Mouse (Mus musculus) heart, embryonic 11.5 days (tissue): Measurements from ENCODE around the gene Nav1. TPM values are rescaled to one million over a fixed set of nuclear protein-coding genes. Genes with fewer than 3 reads are reported as not detected.
A peak's percentile ranks its signal among the peaks of the same experiment; 100 is the strongest.

Source experiments
- ATAC-seq: fragments of 200-750 bp; cut with Nextera tagmentation; replicated peaks from 2 replicates; pipeline ENCODE4 v1.8.0; 2017; ENCODE audit warnings: moderate library complexity; ENCODE audit not compliant: insufficient number of reproducible peaks, low FRiP score, low TSS enrichment
- H3K27ac ChIP-seq: fragments of 300-500 bp; sonication (generic); 2 replicates; pipeline ENCODE4 v1.5.1; 2014; ENCODE audit warnings: mild to moderate bottlenecking, low read depth, low read length
- H3K27me3 ChIP-seq: fragments of 300-500 bp; sonication (generic); 2 replicates; pipeline ENCODE4 v1.6.1; 2014; ENCODE audit warnings: mild to moderate bottlenecking, low read length, mixed read lengths; ENCODE audit not compliant: control insufficient read depth, insufficient read depth
- H3K36me3 ChIP-seq: fragments of 300-500 bp; sonication (generic); 2 replicates; pipeline ENCODE4 v1.6.1; 2014; ENCODE audit warnings: mild to moderate bottlenecking, low read length, moderate library complexity, mixed read lengths; ENCODE audit not compliant: control insufficient read depth, insufficient read depth
- H3K4me1 ChIP-seq: fragments of 300-500 bp; sonication (generic); 2 replicates; pipeline ENCODE4 v1.6.1; 2014; ENCODE audit warnings: low read length; ENCODE audit not compliant: control insufficient read depth, insufficient read depth
- H3K4me2 ChIP-seq: fragments of 300-500 bp; sonication (generic); 2 replicates; pipeline ENCODE4 v1.6.1; 2014; ENCODE audit warnings: mild to moderate bottlenecking, moderate library complexity
- H3K4me3 ChIP-seq: fragments of 300-500 bp; sonication (generic); 2 replicates; pipeline ENCODE4 v1.5.1; 2014; ENCODE audit warnings: low read depth, low read length
- H3K9ac ChIP-seq: fragments of 300-500 bp; sonication (generic); 2 replicates; pipeline ENCODE4 v1.6.1; 2014; ENCODE audit warnings: mild to moderate bottlenecking, low read depth, low read length, moderate library complexity
- H3K9me3 ChIP-seq: fragments of 300-500 bp; sonication (generic); replicated peaks from 2 replicates; pipeline ENCODE4 v1.6.1; 2016; ENCODE audit warnings: low read length; ENCODE audit not compliant: control insufficient read depth
- WGBS: fragments of 180-500 bp; shearing (Covaris S2); extraction: QIAGEN DNeasy Blood & Tissue Kit; methylation state at CpG from one replicate; pipeline ENCODE4 v1.1.7; 2014; ENCODE audit not compliant: insufficient replicate concordance; 5-methylcytosine and 5-hydroxymethylcytosine counted together
- polyA plus RNA-seq: library from polyadenylated mRNA; unstranded; fragments of >200 nt; fragmentation: Nextera tagmentation; extraction: Ambion mirVana; gene quantifications from 2 replicates; pipeline ENCODE4 v1.2.1, GENCODE M21; 2014

Gene Nav1
- polyA plus RNA-seq, 1 experiment from 2014 or later: 25.2 TPM

DNA sequence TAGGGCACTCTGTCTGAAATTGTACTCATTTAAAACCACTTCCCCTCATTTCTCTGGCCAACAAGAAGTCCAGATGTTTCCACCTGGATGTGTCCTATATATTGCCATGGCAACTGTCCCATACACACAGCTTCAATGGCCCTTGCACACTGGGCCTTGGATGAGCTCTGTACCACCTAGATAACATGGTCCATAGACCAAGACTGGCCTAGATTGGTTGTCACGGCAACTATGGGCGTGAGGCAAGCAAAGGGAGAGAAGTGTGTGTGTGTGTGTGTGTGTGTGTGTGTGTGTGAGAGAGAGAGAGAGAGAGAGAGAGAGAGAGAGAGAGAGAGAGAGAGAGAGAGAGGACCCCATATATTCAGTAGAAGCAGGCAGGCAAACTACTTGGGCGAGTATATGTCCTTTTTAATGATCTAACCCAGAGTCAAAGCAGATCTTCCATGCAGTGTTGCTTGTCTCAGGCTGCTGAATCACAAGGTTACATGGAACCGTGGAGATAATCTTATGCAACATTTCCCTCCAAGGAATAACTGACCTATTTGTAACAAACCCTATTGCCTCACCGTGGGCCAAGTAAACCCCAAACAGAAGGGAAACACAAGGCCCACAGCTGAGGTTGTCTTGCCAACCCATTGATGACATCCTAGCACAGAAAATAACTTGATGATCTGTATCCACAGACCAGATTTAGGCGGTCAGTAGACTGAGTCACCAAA is 13.4 kb downstream of the Nav1 start:
- ATAC-seq: no peak
- no peaks in the 10 kb centered on the region for H3K27me3 ChIP-seq
- no peak overlapping the region for H3K27ac ChIP-seq
- no peak overlapping the region for H3K9ac ChIP-seq
- WGBS: 82% methylated on average over 6 of the region's 6 CpGs
- no peak overlapping the region for H3K4me2 ChIP-seq
- 0 out of 2 replicates have a peak, but pooled peaks cover 3% of the 10 kb centered on the region for H3K36me3 ChIP-seq
- H3K4me1 ChIP-seq: peaks cover 4% of the 10 kb centered on the region
- no peaks in the 10 kb centered on the region for H3K9me3 ChIP-seq
- H3K4me3 ChIP-seq: no peak overlapping the region

DNA sequence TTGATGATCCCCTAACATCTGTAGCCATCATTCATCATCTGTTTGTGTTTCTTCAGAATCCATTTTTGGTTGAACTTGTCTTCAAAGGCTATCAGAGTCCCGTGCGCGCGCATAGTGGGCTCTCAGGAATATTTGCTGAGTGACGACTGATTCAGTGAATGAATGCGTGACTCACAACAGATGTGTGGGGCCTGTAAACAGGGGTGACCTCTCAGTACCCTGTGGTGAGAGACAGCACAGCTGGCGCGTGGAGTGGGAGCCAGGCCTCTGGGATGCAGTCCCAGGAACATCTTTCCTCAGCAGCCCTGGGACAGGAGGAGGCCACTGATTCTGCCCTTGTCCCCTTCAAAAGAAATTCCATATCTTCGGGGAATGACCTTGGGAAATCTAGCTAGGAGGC is 16.3 kb downstream of the Nav1 start:
- Histone ChIP-seq H3K9me3 (no peaks in the 10 kb centered on the region), H3K4me3 (no peak overlapping the region), H3K27ac (no peak overlapping the region), H3K9ac (no peak overlapping the region), H3K4me1 (peaks cover 17% of the 10 kb centered on the region), H3K4me2 (no peak overlapping the region), H3K36me3 (0 out of 2 replicates have a peak, but pooled peaks cover 3% of the 10 kb centered on the region), H3K27me3 (no peaks in the 10 kb centered on the region)
- 68% methylated on average over 9 of the region's 9 CpGs for WGBS
- no peak for ATAC-seq

DNA sequence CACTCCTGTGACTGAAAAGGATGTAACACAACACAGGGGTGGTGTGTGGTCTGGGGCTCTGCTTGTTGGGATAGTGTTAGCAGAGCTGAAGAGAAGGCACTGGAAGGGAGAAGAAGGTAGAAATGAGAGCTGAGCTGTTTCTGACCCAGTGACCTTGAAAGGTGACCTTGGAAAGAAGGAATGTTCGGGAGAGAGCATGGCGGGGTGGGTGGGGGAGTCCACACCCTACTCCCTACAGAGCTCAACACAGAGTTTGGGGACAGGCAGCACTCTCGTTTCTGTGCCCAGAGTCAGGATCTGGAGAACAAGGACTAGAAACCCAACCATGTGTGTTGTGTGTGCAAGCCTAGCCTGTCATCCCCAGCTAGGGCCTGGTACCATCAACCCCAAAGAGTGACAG is 18.1 kb downstream of the Nav1 start:
- Histone ChIP-seq H3K27ac (no peak overlapping the region), H3K36me3 (no peaks in the 10 kb centered on the region), H3K27me3 (no peaks in the 10 kb centered on the region), H3K4me3 (no peak overlapping the region), H3K4me2 (no peak overlapping the region), H3K9me3 (no peaks in the 10 kb centered on the region), H3K9ac (no peak overlapping the region), H3K4me1 (peaks cover 31% of the 10 kb centered on the region)
- 46% methylated on average over 3 of the region's 3 CpGs for WGBS
- no peak for ATAC-seq

DNA sequence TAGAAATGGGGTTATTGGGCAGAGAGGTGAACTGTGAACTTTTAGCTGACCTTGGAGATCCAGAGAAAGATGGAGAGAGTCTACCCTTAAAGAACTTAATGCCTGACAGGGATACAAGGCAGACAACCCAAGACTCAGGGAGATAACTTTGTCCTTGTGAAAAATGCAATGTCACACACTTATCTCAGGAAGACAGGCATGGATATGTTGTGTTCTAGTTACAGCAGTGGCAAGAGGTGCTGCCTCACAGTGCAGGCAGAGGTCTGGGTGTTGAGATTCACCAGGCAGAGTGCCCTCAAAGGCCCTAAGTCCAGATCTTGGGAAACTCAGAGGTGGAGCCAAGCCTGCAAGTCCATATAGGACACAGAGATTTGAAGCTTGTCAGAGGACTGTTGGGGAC is 20.2 kb downstream of the Nav1 start:
- no peak overlapping the region for H3K4me3 ChIP-seq
- no peak for ATAC-seq
- H3K4me2 ChIP-seq: no peak overlapping the region
- H3K4me1 ChIP-seq: peaks cover 48% of the 10 kb centered on the region
- peak overlapping the region; percentile 63 for H3K27ac ChIP-seq
- H3K9ac ChIP-seq: no peak overlapping the region
- no peaks in the 10 kb centered on the region for H3K9me3 ChIP-seq
- H3K36me3 ChIP-seq: no peaks in the 10 kb centered on the region
- H3K27me3 ChIP-seq: no peaks in the 10 kb centered on the region

DNA sequence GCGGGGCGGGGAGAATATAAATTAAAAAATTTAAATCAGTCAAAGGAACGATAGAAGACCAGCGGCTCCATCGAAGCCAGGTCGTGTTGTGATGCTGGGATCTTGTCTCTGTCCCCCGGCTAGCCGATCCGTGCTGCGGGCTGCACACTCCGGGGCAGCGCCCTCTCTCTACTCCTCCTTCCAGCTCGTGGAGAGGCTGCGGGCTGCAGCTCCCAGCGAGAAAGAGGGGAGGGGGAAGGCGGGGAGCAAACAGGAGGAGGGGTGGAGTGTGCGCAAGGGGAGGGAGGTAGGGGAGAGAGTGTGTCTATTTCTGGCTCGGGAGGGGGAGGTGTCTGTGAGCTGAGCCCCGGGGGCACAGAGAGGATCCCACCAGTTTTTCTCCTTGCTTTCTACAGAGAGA is 21.5 kb downstream of the Nav1 start:
- H3K9me3 ChIP-seq: no peaks in the 10 kb centered on the region
- peaks cover 55% of the 10 kb centered on the region for H3K4me1 ChIP-seq
- H3K4me3 ChIP-seq: peak overlapping the region; percentile 61
- H3K4me2 ChIP-seq: peak overlapping the region; percentile 94
- WGBS: 2% methylated on average over 19 of the region's 19 CpGs
- peak overlapping the region; percentile 83 for H3K27ac ChIP-seq
- H3K9ac ChIP-seq: peak overlapping the region; percentile 73; the same call in 1 of the 2 replicates
- H3K36me3 ChIP-seq: no peaks in the 10 kb centered on the region
- peak; percentile 65 for ATAC-seq
- no peaks in the 10 kb centered on the region for H3K27me3 ChIP-seq

DNA sequence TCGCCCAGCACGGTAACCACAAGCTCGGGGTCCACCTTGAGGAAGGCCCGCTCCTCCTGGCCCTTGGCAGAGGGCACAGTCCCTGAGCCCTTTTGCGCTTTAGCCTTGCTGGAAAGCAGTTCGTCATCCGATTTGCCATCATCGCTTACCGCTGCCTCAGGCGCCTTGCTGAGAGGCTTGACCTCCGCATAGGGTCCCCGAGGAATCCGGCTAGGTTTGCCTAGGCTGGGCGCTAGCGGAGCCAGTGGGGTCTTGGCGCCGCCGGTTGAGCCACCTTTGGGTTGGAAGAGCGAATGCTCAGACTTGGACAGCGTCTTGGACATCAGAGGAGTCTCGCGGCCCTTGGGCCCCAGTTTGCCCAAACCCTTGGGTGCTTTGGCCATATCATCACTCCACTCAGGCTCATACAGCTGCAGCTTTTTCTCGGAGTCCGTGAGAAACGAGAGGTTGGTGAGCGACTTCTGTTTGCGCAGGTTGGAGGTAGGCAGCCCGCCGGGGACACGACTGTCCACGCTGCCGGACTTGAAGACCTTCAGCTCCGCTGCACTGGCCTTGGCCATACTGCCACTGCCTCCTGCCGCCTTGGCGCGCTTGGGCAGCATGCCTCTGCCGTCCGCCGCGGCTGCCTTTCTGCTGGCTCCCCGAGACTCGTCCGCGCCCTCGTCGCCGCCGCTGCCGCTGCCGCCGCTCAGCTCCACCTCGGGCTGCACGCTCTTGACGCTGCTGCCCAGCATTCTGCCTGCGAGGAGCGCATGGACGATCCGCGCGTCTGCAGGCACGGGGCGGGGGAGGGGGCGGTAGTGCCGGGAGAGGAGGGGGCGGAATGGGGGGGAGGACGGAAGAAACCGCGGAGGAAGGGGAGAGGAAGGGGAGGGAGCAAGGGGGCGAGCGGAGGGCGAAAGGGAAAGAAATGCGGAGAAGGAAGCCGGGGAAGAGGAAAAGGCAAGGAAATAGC is 22.2 kb downstream of the Nav1 start:
- WGBS: 1% methylated on average over 66 of the region's 73 CpGs
- Histone ChIP-seq H3K4me3 (peak overlapping the region; percentile 61), H3K36me3 (no peaks in the 10 kb centered on the region), H3K4me2 (peak overlapping the region; percentile 94), H3K27me3 (no peaks in the 10 kb centered on the region), H3K9ac (peak overlapping the region; percentile 73), H3K4me1 (peaks cover 60% of the 10 kb centered on the region), H3K27ac (peak overlapping the region; percentile 83), H3K9me3 (no peaks in the 10 kb centered on the region)
- ATAC-seq: peak; percentile 36; the same call in 1 of the 2 replicates

DNA sequence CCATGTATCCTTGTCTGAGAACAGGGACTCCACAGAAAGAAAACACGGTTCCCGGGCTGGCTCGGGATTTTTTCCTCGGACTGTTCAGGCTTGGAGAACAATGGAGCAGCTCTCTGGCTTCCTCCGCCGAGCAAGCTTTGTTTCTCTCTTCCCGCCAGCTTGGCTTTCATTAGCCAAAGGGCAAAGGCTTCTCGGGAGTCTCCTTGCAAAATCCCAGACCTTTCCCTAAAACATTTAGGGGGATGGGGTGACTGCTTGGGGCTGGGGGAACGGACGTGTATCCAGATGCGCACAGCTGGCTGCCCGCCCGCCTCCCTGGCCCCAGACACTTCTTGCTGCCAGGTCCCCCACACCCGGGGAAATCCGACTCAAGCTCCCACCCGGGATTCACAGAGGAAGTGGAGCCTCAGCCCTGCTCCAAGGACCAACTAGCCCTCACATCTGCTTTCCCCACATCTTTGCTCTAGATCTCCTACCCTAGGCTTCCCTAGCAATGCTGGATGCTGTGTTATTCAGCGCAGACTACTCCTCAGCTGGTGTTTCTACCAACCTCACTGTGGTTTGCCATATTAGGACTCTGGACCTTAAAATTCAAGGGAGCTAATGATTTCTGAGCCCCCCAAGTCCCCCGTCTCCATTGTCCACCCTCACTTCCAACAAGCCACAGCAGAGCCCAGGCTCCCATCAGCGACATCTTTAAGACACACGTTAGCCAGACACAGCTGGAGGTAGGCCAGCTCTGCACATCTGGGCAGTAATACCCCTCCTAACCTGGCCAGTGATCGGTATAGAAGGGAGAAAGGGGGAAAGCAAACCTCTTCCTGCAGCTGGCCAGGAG is 23.2 kb downstream of the Nav1 start:
- 9% methylated on average over 21 of the region's 21 CpGs for whole genome bisulfite sequencing
- ATAC-seq: no peak
- peak overlapping the region; percentile 73 for H3K9ac ChIP-seq
- H3K36me3 ChIP-seq: no peaks in the 10 kb centered on the region
- H3K4me1 ChIP-seq: peaks cover 67% of the 10 kb centered on the region
- H3K27me3 ChIP-seq: no peaks in the 10 kb centered on the region
- no peaks in the 10 kb centered on the region for H3K9me3 ChIP-seq
- H3K4me3 ChIP-seq: peak overlapping the region; percentile 61
- H3K27ac ChIP-seq: 0 out of 2 replicates have a peak overlapping the region, but pooled peaks have one; percentile 47
- H3K4me2 ChIP-seq: peak overlapping the region; percentile 94

DNA sequence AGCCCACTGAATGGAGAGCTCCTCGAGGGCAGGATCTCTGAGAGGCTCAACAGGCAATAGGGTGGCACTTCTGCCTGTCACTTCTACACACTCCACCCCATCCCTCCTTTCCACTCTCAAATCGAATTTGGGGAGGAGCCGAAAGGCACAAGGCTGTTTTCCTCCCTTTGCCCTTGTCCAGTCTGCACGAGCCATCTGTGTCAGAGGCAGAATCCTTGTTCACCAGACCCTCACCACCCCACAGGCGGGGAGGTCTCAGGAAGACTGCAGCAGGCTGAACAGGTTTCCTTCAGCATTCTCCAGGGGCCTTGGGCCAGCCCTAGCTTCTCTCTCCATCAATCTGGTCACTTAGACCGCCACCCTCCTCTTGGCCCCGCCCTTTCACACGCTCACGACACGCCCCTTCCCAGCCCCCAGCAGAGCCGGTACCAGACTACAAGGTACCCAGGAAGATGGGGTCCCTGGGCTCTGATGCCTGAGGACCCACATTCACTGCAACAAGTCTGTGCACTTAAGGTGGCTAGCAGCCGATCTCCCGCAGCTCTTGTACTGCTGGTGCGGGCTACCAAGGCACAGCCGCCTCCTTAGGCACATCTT is 23.9 kb downstream of the Nav1 start:
- peak overlapping the region; percentile 94 for H3K4me2 ChIP-seq
- 10% methylated on average over 15 of the region's 15 CpGs for WGBS
- 0 out of 2 replicates have a peak overlapping the region, but pooled peaks have one; percentile 47 for H3K27ac ChIP-seq
- peak overlapping the region; percentile 73 for H3K9ac ChIP-seq
- no peaks in the 10 kb centered on the region for H3K27me3 ChIP-seq
- H3K9me3 ChIP-seq: no peaks in the 10 kb centered on the region
- H3K4me1 ChIP-seq: peaks cover 70% of the 10 kb centered on the region
- H3K36me3 ChIP-seq: no peaks in the 10 kb centered on the region
- peak overlapping the region; percentile 61 for H3K4me3 ChIP-seq
- no peak for ATAC-seq
